Mouse (Mus musculus) thymus, adult 2 months (tissue): ENCODE data around the gene Gm47996.
"Not testable (repeated sequence)": the region's sequence is repeated elsewhere in the genome, so short reads cannot be mapped to it uniquely, and the experiment has no call there.

Experiments used
- CTCF ChIP-seq: fragments of 200-500 bp; IDR thresholded peaks from 2 replicates; pipeline ENCODE4 v1.5.1; 2012; ENCODE audit warnings: mild to moderate bottlenecking, control low read depth, low read length, moderate library complexity, borderline replicate concordance; ENCODE audit not compliant: control insufficient read depth, poor library complexity, insufficient read depth; ENCODE audit errors: extremely low read depth
- POLR2A ChIP-seq: fragments of 200-500 bp; IDR thresholded peaks from 2 replicates; pipeline ENCODE4 v1.6.1; 2012; ENCODE audit warnings: mild to moderate bottlenecking, low read length, control low read depth, moderate library complexity; ENCODE audit not compliant: control insufficient read depth, poor library complexity, insufficient read depth; ENCODE audit errors: extremely low read depth

DNA sequence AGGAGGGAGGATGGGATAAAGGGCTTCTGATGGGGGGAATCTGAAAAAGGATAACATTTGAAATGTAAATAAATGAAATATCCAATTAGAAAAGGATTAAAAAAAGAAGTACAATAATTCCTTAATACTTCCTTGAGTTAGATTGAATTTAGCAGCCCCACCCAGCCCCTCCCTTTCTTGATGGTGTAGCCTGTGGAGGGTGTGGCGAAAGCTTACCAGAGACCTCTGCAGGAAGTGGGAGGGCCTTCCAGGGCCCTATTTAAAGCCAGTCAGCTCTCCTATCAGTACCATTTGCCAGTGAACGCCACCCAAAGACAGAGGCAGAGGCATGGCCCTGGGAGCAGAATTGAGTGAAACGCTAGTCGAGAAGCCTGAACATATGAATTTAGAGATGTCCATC, 11.8 kb upstream of the Gm47996 start, which contains the start of gene Gm47995:
- not testable (repeated sequence) for TF ChIP-seq POLR2A, CTCF
